Mouse (Mus musculus) limb, embryonic 15.5 days (tissue): ENCODE data around the gene Fam83g. TPM values are rescaled to one million over a fixed set of nuclear protein-coding genes. Genes with fewer than 3 reads are reported as not detected.

Experiments used
- ATAC-seq: fragments of 200-750 bp; cut with Nextera tagmentation; 2 replicates; pipeline ENCODE4 v1.8.0; 2017; ENCODE audit warnings: low read depth, moderate TSS enrichment; ENCODE audit not compliant: insufficient number of reproducible peaks, low FRiP score, low TSS enrichment
- H3K27ac ChIP-seq: fragments of 300-500 bp; sonication (generic); 2 replicates; pipeline ENCODE4 v1.5.1; 2015; ENCODE audit warnings: moderate library complexity, mild to moderate bottlenecking, inconsistent platforms
- H3K27me3 ChIP-seq: fragments of 300-500 bp; sonication (generic); 2 replicates; pipeline ENCODE4 v1.6.1; 2015; ENCODE audit warnings: inconsistent platforms
- H3K36me3 ChIP-seq: fragments of 300-500 bp; sonication (generic); 2 replicates; pipeline ENCODE4 v1.6.1; 2015; ENCODE audit warnings: inconsistent platforms
- H3K4me1 ChIP-seq: fragments of 300-500 bp; sonication (generic); 2 replicates; pipeline ENCODE4 v1.6.1; 2015; ENCODE audit warnings: inconsistent platforms
- H3K4me2 ChIP-seq: fragments of 300-500 bp; sonication (generic); 2 replicates; pipeline ENCODE4 v1.6.1; 2015; ENCODE audit warnings: mild to moderate bottlenecking, inconsistent platforms
- H3K4me3 ChIP-seq: fragments of 300-500 bp; sonication (generic); 2 replicates; pipeline ENCODE4 v1.5.1; 2015; ENCODE audit warnings: mild to moderate bottlenecking, inconsistent platforms
- H3K9ac ChIP-seq: fragments of 300-500 bp; sonication (generic); 2 replicates; pipeline ENCODE4 v1.6.1; 2015; ENCODE audit warnings: inconsistent platforms
- H3K9me3 ChIP-seq: fragments of 300-500 bp; sonication (generic); 2 replicates; pipeline ENCODE4 v1.6.1; 2016; ENCODE audit warnings: inconsistent platforms
- WGBS: fragments of 180-500 bp; shearing (Covaris S2); methylation state at CpG from one replicate; pipeline ENCODE4 v1.1.7; 2015; 5-methylcytosine and 5-hydroxymethylcytosine counted together
- polyA plus RNA-seq: library from polyadenylated mRNA; unstranded; fragments of >200 nt; fragmentation: Nextera tagmentation; extraction: Ambion mirVana; gene quantifications from 2 replicates; pipeline ENCODE4 v1.2.1, GENCODE M21; 2015

The Fam83g gene
- polyA plus RNA-seq, 1 experiment from 2014 or later: 7.6 TPM

DNA sequence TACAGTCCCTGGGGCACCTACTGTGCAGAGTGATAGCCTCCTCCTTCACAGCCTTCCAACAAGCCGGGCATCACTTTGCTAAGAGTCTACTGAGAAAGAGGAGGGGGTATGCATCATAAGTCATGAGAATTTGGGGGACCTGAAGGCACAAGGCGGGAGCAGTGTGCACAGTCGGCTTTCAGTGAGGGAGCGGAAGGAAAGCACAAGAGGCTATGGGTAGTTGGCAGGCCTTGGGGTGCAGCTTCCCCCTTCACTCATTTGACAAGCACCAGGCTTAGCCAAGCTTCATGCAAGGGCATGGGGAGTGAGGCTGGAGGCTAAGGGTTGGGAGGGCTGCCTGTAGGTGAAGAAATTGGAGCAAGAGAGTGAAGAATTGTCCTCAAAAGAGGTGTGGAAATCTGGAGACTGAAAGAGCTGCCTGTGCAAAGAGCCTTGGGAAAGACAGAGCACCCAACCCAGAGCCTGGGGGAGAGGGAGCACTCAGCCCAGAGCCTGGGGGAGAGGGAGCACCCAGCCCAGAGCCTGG lies 29.0 kb upstream of the Fam83g start:
- 0 out of 2 replicates have a peak, but pooled peaks cover 6% of the 10 kb centered on the region for H3K4me1 ChIP-seq
- 86% methylated on average over 4 of the region's 4 CpGs for WGBS
- no peak overlapping the region for H3K4me3 ChIP-seq
- H3K27ac ChIP-seq: no peak overlapping the region
- no peaks in the 10 kb centered on the region for H3K27me3 ChIP-seq
- no peak overlapping the region for H3K9ac ChIP-seq
- no peaks in the 10 kb centered on the region for H3K36me3 ChIP-seq
- ATAC-seq: no peak
- no peak overlapping the region for H3K4me2 ChIP-seq
- no peaks in the 10 kb centered on the region for H3K9me3 ChIP-seq

DNA sequence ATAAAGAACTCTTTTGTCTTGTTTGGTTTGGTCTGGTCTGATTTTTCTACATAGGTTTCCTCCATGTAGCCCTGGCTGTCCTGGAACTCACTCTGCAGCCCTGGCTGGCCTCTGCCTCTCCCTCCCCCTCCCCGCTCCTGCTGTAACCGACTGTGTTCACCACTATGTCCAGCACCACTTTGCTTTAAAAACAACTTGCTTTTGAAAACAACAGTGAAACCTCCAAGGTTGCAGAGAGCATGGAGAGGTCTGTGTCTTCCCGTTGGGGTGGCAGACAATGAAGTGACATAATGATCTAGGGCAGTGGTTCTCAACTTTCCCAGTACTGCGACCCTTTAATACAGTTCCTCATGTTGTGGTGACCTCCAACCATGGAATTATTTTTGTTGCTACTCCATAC lies 28.2 kb upstream of the Fam83g start:
- no peaks in the 10 kb centered on the region for H3K36me3 ChIP-seq
- no peaks in the 10 kb centered on the region for H3K9me3 ChIP-seq
- 0 out of 2 replicates have a peak, but pooled peaks cover 6% of the 10 kb centered on the region for H3K4me1 ChIP-seq
- no peak overlapping the region for H3K27ac ChIP-seq
- WGBS: 58% methylated on average over 4 of the region's 4 CpGs
- ATAC-seq: no peak
- H3K4me3 ChIP-seq: no peak overlapping the region
- H3K27me3 ChIP-seq: no peaks in the 10 kb centered on the region
- H3K4me2 ChIP-seq: no peak overlapping the region
- no peak overlapping the region for H3K9ac ChIP-seq

DNA sequence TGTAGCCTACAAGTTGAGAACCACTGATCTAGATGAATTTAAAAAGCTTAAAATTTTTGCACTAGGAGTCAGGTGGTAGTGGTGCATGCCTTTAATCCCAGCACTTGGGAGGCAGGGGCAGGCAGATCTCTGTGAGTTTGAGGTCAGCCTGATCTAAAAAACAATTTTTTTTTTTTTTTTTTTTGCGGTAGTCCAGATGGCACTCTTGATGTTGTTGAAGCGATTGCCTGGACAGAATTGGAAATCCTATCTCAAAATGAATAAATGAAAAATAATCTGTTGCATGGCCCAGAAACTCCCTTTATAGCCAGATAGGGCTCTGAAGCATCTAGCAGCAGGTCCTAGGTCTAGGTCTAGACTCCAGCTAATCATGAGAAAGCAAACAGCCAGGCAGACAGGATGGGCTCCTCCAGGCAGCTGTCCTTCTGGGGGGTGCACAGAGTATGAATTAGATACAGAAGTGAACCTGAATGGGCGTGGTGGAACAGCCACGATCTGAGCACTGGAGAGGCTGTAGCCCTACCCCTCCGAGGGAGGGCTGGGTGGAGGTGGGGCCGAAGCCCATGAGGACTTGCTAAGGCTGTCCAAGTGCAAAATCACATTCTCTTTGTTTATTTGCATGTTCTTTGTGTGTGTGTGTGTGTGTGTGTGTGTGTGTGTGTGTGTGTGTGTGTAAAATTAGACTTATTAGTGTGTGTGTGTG lies 27.6 kb upstream of the Fam83g start:
- Histone ChIP-seq H3K27me3 (no peaks in the 10 kb centered on the region), H3K36me3 (no peaks in the 10 kb centered on the region), H3K4me2 (no peak overlapping the region), H3K4me3 (no peak overlapping the region), H3K4me1 (0 out of 2 replicates have a peak, but pooled peaks cover 6% of the 10 kb centered on the region), H3K9ac (no peak overlapping the region), H3K27ac (no peak overlapping the region), H3K9me3 (no peaks in the 10 kb centered on the region)
- 65% methylated on average over 6 of the region's 6 CpGs for WGBS
- ATAC-seq: no peak

DNA sequence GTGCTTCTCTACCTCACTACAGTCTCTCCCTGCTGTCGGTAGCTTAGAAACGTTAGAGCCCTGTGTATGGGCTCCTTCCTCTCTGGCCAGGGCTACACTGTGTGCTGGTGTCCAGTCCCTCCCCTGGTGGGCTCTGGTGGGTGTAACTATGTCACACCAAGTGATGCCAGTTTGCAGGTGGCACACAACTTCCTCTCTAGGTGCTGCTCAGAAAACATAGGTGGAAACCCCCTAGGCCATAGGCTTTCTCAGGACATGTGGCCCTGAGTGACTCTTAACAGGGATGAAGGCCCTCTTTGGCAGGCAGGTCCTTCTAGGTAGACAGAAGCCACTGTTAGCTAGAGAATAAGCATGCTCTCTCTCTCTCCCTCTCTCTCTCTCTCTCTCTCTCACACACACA lies 26.5 kb upstream of the Fam83g start:
- Histone ChIP-seq H3K9ac (no peak overlapping the region), H3K36me3 (no peaks in the 10 kb centered on the region), H3K9me3 (no peaks in the 10 kb centered on the region), H3K4me1 (0 out of 2 replicates have a peak, but pooled peaks cover 6% of the 10 kb centered on the region), H3K27ac (no peak overlapping the region), H3K27me3 (no peaks in the 10 kb centered on the region), H3K4me3 (no peak overlapping the region), H3K4me2 (no peak overlapping the region)
- WGBS: 64% methylated on average over 2 of the region's 2 CpGs
- no peak for ATAC-seq

DNA sequence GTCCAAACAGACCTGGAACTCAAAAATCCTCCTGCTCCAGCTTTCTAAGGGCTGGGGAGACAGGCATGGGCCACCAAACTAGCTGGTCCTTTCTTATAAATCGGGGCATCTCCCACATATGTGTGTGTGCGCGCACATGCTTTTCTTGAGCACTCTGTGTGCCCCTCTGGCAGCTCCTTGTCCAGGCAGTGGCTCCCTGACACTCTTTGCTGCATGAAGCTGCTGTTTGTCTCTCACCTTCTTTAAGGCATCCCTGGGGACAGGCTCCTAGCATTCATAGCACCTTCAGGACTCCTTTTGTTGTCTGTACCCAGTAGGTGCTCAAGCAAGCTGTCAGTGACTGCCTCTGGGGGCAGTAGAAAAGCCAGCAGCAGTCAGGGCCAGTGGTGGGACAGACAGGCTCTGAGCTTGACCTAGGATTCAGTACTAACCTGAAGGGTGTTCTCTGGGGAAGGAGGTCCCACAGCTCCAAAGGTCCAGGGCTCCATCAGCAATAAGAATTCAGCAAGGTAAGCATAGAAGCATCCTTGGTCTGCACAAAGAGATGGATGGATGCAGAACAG lies 25.4 kb upstream of the Fam83g start:
- H3K36me3 ChIP-seq: no peaks in the 10 kb centered on the region
- WGBS: 89% methylated on average over 3 of the region's 3 CpGs
- H3K4me1 ChIP-seq: 0 out of 2 replicates have a peak, but pooled peaks cover 6% of the 10 kb centered on the region
- no peak overlapping the region for H3K4me3 ChIP-seq
- H3K9ac ChIP-seq: no peak overlapping the region
- H3K4me2 ChIP-seq: no peak overlapping the region
- H3K27ac ChIP-seq: no peak overlapping the region
- H3K9me3 ChIP-seq: no peaks in the 10 kb centered on the region
- ATAC-seq: no peak
- H3K27me3 ChIP-seq: no peaks in the 10 kb centered on the region

DNA sequence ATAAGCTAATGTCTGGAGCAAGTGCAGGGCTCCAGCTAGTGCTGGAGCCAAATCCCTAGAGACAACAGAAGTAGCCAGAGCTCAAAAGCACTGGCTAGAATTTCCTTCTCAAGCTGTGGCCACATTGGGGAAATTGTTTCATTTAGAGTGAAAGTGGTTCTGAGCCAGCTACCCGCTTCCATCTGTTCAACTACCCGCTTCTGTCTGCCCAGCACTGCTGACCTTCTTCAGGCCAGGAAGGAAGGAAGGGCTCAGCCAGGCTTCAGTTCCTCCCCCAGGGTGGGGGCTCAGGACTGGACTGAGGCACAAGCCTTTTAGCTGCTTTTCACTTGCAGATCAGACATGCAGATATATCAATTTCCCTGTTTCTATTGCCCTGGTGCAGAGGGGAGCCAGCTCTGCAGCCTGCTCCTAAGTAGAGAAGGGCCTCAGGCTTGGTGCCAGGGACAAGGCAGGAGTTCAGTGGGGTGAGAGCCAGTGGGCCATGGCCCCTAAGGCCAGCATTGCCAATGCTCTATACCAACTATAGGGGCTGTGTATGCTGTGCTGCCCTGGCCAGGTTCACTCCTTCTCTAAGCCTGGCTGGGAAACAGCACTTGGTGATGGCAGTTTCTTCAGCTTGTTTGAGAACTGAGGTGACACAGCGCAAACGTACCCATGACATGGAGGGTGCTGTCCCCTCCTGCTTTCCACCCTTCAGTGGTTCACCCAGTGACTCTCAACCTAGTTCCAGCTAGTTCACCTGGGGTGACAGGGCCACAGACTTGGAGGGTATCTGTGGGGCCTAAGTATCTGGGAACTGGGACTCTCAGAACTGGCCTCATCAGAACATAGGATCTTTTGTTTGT lies 24.7 kb upstream of the Fam83g start:
- H3K27ac ChIP-seq: no peak overlapping the region
- WGBS: 62% methylated on average over 4 of the region's 4 CpGs
- ATAC-seq: no peak

DNA sequence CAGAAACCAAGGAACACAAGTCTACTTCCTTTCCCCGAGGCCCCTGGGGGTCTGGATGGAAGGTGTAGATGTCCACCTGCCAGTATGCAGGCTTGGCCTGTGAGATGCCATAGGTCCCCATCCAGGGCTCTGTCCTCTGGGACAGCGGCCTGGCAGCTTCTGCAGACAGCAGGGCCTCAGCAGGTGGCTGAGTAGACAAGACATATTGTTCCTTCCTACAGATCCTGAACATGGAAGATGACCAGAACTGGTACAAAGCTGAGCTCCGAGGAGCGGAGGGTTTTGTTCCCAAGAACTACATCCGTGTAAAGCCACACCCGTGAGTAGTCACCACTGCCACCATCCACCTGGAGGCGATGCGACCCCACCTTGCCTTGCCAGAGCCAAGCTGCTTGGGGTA lies 23.9 kb upstream of the Fam83g start:
- no peaks in the 10 kb centered on the region for H3K9me3 ChIP-seq
- 87% methylated on average over 8 of the region's 8 CpGs for WGBS
- no peak overlapping the region for H3K9ac ChIP-seq
- no peak overlapping the region for H3K4me2 ChIP-seq
- no peak overlapping the region for H3K4me3 ChIP-seq
- H3K27ac ChIP-seq: no peak overlapping the region
- no peaks in the 10 kb centered on the region for H3K36me3 ChIP-seq
- H3K4me1 ChIP-seq: 0 out of 2 replicates have a peak, but pooled peaks cover 6% of the 10 kb centered on the region
- no peak for ATAC-seq
- H3K27me3 ChIP-seq: no peaks in the 10 kb centered on the region

More for the DNA sequence above, 24.7 kb upstream of the Fam83g start:
- no peaks in the 10 kb centered on the region for H3K9me3 ChIP-seq
- no peak overlapping the region for H3K9ac ChIP-seq
- H3K27me3 ChIP-seq: no peaks in the 10 kb centered on the region
- H3K4me3 ChIP-seq: no peak overlapping the region
- H3K4me1 ChIP-seq: 0 out of 2 replicates have a peak, but pooled peaks cover 6% of the 10 kb centered on the region
- H3K4me2 ChIP-seq: no peak overlapping the region
- no peaks in the 10 kb centered on the region for H3K36me3 ChIP-seq

DNA sequence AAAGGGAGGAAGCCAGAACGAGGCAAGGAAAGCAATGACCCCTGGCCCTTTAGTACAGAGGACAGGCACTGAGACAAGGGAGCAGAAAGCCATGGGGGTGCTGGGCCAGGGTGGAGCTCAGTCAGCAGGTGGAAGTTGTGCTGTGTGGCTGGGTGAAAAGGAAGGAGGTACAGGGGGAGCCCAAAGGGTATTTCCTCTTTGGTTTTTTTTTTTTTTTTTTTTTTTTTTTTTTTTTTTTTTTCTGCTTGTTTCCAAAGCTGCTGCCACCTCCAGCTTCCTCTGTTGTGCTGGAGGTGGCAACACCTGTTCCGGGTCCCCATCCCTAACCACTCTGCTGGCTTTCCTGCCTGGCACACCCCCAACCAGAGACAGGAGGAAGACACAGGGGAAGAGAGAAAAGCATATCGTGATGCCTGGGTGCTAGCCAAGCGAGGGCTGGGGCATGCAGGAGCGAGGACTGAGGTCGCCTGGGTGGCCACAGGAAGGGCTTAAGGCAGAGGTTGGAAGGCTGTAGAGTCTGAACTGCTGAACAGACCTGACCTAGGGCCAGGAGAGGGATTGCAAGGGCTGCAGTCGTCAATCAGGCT lies 23.0 kb upstream of the Fam83g start:
- WGBS: 60% methylated on average over 7 of the region's 7 CpGs
- H3K9ac ChIP-seq: no peak overlapping the region
- no peak overlapping the region for H3K27ac ChIP-seq
- no peak for ATAC-seq
- H3K4me2 ChIP-seq: no peak overlapping the region
- H3K4me3 ChIP-seq: no peak overlapping the region
- H3K36me3 ChIP-seq: no peaks in the 10 kb centered on the region
- no peaks in the 10 kb centered on the region for H3K27me3 ChIP-seq
- H3K4me1 ChIP-seq: 0 out of 2 replicates have a peak, but pooled peaks cover 6% of the 10 kb centered on the region
- no peaks in the 10 kb centered on the region for H3K9me3 ChIP-seq

DNA sequence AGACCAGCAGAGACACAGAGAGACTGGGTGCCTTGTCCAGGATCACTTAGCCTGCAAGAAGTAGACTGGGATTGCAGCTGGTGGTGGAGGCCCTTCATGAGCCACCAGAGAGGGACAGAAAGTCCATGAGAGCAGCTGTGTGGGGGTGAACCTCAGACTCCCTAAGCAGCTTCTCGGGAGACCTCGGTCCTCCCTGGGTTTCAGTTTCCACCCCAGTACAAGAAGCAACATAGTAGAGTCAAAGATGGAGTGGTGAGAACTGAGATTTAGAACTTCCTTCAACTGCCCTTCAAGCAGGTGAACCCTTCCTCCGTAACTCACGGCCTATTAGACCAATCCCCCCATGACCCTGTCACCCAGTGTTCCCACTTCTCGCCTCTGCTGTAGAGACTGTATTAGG lies 21.7 kb upstream of the Fam83g start:
- WGBS: 87% methylated on average over 5 of the region's 5 CpGs
- Histone ChIP-seq H3K27ac (no peak overlapping the region), H3K4me3 (no peak overlapping the region), H3K9ac (no peak overlapping the region), H3K4me1 (0 out of 2 replicates have a peak, but pooled peaks cover 2% of the 10 kb centered on the region), H3K27me3 (no peaks in the 10 kb centered on the region), H3K36me3 (no peaks in the 10 kb centered on the region), H3K9me3 (no peaks in the 10 kb centered on the region), H3K4me2 (no peak overlapping the region)
- ATAC-seq: no peak

DNA sequence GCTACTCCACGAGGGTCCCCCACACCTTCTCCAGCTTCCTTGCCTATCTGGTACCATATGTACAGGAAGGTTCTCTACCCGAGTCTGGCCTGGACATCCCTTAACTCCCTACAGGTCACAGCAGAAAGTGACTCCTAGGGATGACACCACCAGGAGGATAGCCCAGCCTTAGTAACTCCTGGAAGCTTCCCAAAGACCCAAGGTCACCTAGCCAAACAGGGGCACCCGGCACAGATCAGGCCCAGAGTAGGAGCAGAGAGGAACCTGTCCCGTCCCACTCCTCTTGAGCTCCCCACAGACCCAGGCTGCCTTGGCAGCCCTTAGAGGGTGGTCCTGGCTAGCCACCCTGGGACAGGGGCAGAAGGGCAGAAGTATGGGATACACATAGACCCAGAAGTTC lies 18.5 kb upstream of the Fam83g start:
- Histone ChIP-seq H3K9ac (no peak overlapping the region), H3K27ac (no peak overlapping the region), H3K27me3 (no peaks in the 10 kb centered on the region), H3K4me2 (no peak overlapping the region), H3K4me1 (no peaks in the 10 kb centered on the region), H3K36me3 (no peaks in the 10 kb centered on the region), H3K9me3 (no peaks in the 10 kb centered on the region), H3K4me3 (no peak overlapping the region)
- WGBS: 81% methylated on average over 4 of the region's 4 CpGs
- ATAC-seq: no peak

DNA sequence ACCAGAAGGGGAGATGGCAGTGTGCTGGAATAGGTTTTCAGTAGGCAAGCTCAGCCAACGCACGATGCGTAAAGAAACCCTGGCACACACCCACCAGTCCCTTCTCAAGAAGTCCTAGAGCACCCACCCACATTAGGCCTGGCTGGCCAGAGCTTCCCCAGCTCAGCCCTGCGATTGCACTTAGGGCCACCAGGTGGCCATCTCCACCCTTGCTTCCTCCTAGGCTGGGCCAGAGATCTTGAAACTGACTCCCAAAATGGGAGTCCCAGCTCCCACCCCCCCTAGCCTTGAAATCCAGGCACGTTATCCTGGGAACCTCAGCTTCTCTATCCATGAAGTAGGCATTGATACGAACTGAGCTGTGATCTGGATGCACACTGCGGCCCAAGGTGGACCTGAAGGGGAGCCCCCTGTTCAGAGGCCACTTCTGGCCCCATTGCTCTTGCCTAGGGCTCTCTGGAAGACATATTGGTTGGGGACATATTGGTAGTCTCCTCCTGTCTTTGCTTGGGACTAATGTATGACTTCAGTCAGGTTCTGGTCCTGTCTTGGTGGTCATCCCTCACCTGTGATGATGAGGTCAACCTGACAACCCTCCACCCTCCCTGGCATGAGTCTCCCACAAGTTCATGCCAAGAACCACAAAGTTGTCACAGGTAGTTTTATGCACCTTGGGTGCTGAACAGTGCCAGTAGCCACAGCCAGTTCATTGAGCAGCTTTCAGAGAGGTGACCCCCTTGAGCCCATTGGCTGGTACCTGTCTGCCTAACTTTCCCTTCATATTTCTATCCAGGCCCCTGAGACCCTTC lies 17.7 kb upstream of the Fam83g start:
- WGBS: 44% methylated on average over 7 of the region's 7 CpGs
- H3K4me3 ChIP-seq: no peak overlapping the region
- H3K27me3 ChIP-seq: no peaks in the 10 kb centered on the region
- no peak overlapping the region for H3K27ac ChIP-seq
- H3K4me2 ChIP-seq: no peak overlapping the region
- no peak for ATAC-seq
- no peaks in the 10 kb centered on the region for H3K4me1 ChIP-seq
- no peak overlapping the region for H3K9ac ChIP-seq
- H3K9me3 ChIP-seq: no peaks in the 10 kb centered on the region
- no peaks in the 10 kb centered on the region for H3K36me3 ChIP-seq
